Mouse (Mus musculus) Patski (cell line): ENCODE measurements around the gene Zyx. TPM values are rescaled to one million over a fixed set of nuclear protein-coding genes. Genes with fewer than 3 reads are reported as not detected.

ENCODE experiments used
- ATAC-seq: fragments of 100-300 bp; one replicate; pipeline ENCODE4 v1.8.0; 2021
- CTCF ChIA-PET: fragments of 350-600 bp; sonication (Branson Sonifier 250); formaldehyde crosslinking; loops from one replicate; lab custom pipeline; 2022; ENCODE audit warnings: inconsistent platforms; lab: Charles Lee
- POLR2A ChIA-PET: fragments of 350-600 bp; sonication (Branson Sonifier 250); formaldehyde crosslinking; loops from one replicate; lab custom pipeline; 2022; ENCODE audit warnings: antibody characterized with exemption, inconsistent platforms; lab: Charles Lee
- DNase-seq: peaks from one replicate; pipeline ENCODE4 v3.0.0-alpha.2; 2011; ENCODE audit warnings: low read depth, low spot score
- H3K27me3 ChIP-seq: fragments of 371-371 bp; one replicate; pipeline ENCODE4 v1.5.1; 2021
- CTCF ChIP-seq: fragments of 100-300 bp; IDR thresholded peaks from one replicate; pipeline ENCODE4 v1.5.1; 2021
- in situ Hi-C: fragments of 300-500 bp; cut with MboI; formaldehyde crosslinking; loops from 3 replicates; pipeline ENCODE4 v1.11.1; 2018; ENCODE audit warnings: low pct_unique_long_range_greater_than_20kb, mixed read lengths
- polyA plus RNA-seq: library from polyadenylated mRNA; unstranded; gene quantifications from one replicate; pipeline ENCODE4 v1.2.3, GENCODE M21; 2021

Gene Zyx
- polyA plus RNA-seq, 1 experiment from 2014 or later = 336 TPM

DNA sequence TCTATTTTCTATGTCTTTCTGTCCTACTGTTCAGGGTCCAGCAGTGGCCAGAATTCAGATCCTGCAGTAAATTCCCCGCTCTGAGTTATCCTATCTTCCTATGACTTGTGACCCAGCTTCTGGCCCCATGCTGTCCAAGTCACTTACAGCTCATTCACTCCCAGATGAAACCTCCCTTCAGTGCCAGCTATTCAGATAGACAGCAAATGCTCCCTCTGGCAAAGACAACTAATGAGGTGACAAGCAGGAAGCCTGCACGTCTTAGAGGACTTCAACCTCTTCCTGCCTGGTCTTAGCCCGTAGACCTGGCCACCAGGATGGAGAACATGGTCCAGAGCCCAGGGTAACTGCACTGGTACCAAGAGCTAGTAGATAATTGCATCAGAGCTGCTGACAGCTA, 13.5 kb downstream of the Zyx start:
- TF ChIP-seq CTCF = no peak
- DNase-seq (no peak), ATAC-seq (no peak)
- no peaks in the 10 kb centered on the region for H3K27me3 ChIP-seq
- in situ Hi-C loops = no loop called here
- CTCF ChIA-PET = interaction anchor here (1.2 to 2.1 kb wide), 3 partner anchors 10 to 18 kb away, joined by 3 to 7 read pairs (median 5); partner anchors contain the start of gene Epha1
- POLR2A ChIA-PET = interaction anchor here (1.1 to 1.2 kb wide), 3 partner anchors 8 to 14 kb away, joined by 3 to 6 read pairs (median 4); no protein-coding TSS in a partner anchor

GRCm38 (mm10) chr6:42364066-42364465, 14.6 kb downstream of the Zyx start:
- POLR2A ChIA-PET = interaction anchor here (1.2 to 1.3 kb wide), 2 partner anchors 11 to 14 kb away, joined by 3 to 6 read pairs; no protein-coding TSS in a partner anchor
- CTCF ChIA-PET = interaction anchor here (1.3 to 2.1 kb wide), 3 partner anchors 9 to 17 kb away, joined by 4 to 7 read pairs (median 5); partner anchors contain the start of gene Epha1
- TF ChIP-seq CTCF = no peak
- in situ Hi-C loops = no loop called here
- no peak for DNase-seq
- H3K27me3 ChIP-seq = no peaks in the 10 kb centered on the region
- no peak for ATAC-seq

DNA sequence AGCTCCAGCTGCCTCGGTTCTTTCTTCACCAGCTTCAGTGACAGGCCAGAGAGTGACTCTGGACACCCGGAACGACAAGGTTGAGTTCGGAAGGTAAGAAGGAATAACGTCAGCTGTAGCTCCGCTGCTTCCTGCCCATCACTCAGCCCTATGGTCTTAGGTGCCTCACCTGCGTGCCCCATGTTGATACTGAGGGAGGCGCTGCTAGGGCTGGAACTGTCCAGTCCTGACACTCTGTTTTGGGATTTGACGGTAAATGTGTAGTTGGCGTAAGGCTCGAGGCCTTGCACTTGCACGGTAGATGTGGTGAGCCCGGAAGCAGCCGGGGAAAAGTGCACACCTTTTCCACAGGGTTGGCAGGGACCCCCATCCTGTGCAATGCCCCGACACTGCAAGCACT, 15.2 kb downstream of the Zyx start:
- POLR2A ChIA-PET = interaction anchor here (1.3 kb wide), 1 partner anchor 12 kb away, joined by 3 read pairs; no protein-coding TSS in a partner anchor

DNA sequence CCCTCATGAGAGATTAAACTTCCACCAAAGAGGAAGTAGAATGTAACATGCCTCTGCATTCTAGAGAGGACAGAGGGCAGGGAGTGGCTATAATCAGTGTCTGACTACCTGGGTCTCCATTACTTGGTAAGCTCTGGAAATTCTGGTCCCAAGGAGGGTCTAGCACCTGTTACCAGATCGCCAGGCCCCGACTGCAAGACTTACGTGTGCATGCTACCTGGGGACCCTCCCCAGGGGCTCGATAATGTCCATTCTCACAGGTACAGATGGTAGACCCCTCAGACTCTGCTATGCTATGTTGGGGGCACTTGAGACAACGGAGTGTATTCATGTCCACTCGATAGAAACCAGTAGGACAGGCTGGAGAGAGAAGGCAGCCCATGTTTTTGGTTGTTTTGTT, 15.8 kb downstream of the Zyx start:
- CTCF ChIA-PET = no interaction called here
- in situ Hi-C loops = no loop called here
- no peaks in the 10 kb centered on the region for H3K27me3 ChIP-seq
- POLR2A ChIA-PET = interaction anchor here (1.1 to 1.3 kb wide), 2 partner anchors 10 to 12 kb away, joined by 3 read pairs; no protein-coding TSS in a partner anchor
- no peak for TF ChIP-seq CTCF
- DNase-seq = no peak
- no peak for ATAC-seq

More for the DNA sequence above, 15.2 kb downstream of the Zyx start:
- no peaks in the 10 kb centered on the region for H3K27me3 ChIP-seq
- CTCF ChIA-PET = interaction anchor here (1.3 kb wide), 1 partner anchor 9 kb away, joined by 4 read pairs; no protein-coding TSS in a partner anchor
- ATAC-seq = no peak
- in situ Hi-C loops = no loop called here
- TF ChIP-seq CTCF = no peak
- DNase-seq = no peak

GRCm38 (mm10) chr6:42369870-42370269, 20.4 kb downstream of the Zyx start:
- in situ Hi-C loops = no loop called here
- H3K27me3 ChIP-seq = no peaks in the 10 kb centered on the region
- POLR2A ChIA-PET = no interaction called here
- CTCF ChIA-PET = interaction anchor here (0.7 to 1.8 kb wide), 2 partner anchors 9 to 22 kb away, joined by 3 read pairs; no protein-coding TSS in a partner anchor
- no peak for TF ChIP-seq CTCF
- no peak for ATAC-seq
- no peak for DNase-seq

DNA sequence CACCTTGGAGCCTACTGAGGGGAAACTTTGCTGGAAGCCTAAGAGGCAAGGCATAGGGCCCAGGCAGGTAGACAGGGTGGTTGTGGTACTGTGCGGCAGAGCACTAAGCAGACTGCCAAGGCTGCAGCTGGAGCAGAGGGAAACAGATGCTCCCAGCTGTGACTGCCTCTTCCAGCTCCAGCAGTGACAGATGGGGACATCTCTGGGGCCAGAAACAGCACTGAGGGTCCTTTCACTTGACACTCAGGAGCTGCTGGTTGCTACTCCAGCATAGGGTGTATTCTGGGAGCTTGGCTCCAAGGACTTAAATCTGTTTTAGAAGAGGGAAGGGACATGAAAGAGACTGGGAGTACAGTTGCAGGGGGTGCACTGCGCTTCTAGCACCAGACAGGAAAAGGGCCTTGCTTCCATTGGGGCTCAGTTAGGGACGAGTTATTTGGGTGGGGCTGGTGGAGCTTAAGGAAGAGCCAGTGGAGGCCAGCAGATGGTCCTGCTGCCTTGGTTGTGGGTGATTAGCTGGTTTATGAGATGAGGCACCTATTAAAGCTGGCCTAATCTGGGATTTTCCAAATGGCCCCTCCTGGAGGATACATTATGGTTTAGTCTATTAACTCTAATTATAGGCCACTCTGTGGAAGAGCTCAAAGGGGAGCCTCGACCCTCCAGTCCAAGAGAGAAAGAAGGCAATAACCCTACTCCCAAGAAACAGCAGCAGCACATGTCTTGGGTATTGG, 21.4 kb downstream of the Zyx start:
- no peak for ATAC-seq
- DNase-seq = no peak
- POLR2A ChIA-PET = interaction anchor here (1.0 to 1.5 kb wide), 3 partner anchors 16 to 21 kb away, joined by 4 to 8 read pairs (median 4); partner anchors contain the start of gene Zyx
- no peaks in the 10 kb centered on the region for H3K27me3 ChIP-seq
- no peak for TF ChIP-seq CTCF
- in situ Hi-C loops = no loop called here
- CTCF ChIA-PET = interaction anchor here (0.9 to 2.1 kb wide), 4 partner anchors 14 to 37 kb away, joined by 3 to 6 read pairs (median 3); partner anchors contain the start of gene Zyx

DNA sequence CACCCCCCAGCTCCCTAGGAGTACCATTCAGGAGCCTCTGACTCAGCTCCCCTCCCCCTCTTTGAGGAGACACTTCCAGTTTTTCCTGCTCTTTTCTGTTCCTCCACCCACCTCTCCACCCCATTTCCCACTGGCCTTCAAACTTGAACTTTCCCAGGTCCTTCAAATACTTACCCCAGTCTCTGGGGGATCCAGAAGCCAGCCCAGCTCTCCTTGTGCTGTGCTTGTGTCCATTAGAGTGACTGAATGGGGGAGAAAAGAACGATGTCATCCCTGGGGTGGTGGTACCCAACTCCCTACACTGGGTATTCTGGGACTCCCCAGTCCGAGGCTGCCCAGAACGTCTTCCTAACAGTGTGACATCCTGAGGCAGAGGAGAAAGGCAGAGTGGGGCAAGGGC, 22.6 kb downstream of the Zyx start:
- CTCF ChIA-PET = interaction anchor here (0.7 to 2.1 kb wide), 8 partner anchors 9 to 202 kb away, joined by 3 to 7 read pairs (median 3); partner anchors contain the start of gene Zyx
- TF ChIP-seq CTCF = no peak
- POLR2A ChIA-PET = interaction anchor here (1.0 to 1.5 kb wide), 3 partner anchors 18 to 22 kb away, joined by 4 to 8 read pairs (median 4); partner anchors contain the start of gene Zyx
- DNase-seq (no peak), ATAC-seq (no peak)
- H3K27me3 ChIP-seq = no peaks in the 10 kb centered on the region
- in situ Hi-C loops = no loop called here

DNA sequence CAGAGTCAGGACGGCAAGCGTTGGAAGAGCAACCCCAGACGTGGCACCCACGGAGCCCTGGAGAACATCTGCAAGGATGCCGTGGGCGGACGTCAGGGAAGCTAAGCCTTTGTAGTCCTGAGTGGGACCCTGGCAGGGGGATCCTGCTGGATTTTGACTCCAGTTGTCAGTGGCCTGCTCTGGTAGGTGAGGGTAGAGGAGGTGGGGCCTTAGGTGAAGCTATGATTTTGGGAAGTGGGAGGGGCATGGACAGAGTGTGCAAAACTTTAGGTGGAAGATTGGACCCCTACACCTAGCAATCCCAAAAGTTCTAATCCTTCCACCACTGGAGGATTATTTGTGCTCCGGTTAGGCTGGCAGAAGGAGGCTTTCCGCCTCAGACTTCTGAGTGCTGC, 23.0 kb downstream of the Zyx start:
- CTCF ChIA-PET = interaction anchor here (1.1 to 2.1 kb wide), 4 partner anchors 9 to 202 kb away, joined by 3 to 7 read pairs (median 4); partner anchors contain the start of gene Zyx
- in situ Hi-C loops = no loop called here
- no peak for TF ChIP-seq CTCF
- ATAC-seq (no peak), DNase-seq (no peak)
- POLR2A ChIA-PET = interaction anchor here (1.5 kb wide), 1 partner anchor 22 kb away, joined by 8 read pairs; the partner anchor contains the start of gene Zyx
- no peaks in the 10 kb centered on the region for H3K27me3 ChIP-seq

DNA sequence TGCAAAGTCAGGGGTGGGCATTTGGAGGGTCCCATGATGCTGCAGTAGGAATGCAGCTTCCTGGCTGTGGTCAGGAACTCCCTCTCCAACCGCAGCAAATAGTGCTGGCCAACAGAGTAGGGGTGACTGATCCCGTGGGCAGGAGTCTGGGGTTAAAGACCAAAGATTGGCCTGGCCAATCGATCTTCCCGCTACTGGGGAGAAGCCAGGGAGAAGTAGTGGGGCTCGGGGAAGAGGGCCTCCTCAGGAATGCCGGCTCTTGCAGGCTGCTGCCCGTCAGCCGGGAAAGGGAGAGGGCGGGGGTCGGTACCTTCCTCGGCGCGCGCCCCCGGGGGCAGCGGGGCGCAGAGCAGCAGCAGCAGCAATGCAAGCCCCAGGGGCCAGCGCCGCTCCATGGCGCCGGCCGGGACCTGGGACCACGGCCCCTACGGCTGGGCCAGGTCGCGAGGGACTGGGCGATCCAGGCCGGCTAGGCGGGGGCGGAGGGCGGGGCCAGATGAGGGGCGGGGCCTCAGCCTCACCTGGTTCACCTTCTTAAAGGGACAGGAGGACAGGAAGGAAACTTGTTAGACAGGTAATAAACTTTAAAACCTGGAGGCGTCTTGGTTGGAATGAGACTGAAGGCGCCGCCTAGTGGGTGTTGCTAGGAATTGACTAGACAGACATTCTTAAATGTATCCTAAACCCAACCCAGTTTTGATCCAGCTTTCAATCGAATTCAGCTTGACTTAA, 23.6 kb downstream of the Zyx start, which contains the start of gene Epha1:
Gene Epha1 (minus strand): TSS at position 453 of the 732 bp plus-strand sequence.
- no peak for DNase-seq
- POLR2A ChIA-PET = interaction anchor here (0.6 kb wide), 1 partner anchor 23 kb away, joined by 3 read pairs; no protein-coding TSS in a partner anchor
- peak; percentile 70 for TF ChIP-seq CTCF
- H3K27me3 ChIP-seq = no peaks in the 10 kb centered on the region
- peak; percentile 46 for ATAC-seq
- in situ Hi-C loops = no loop called here
- CTCF ChIA-PET = interaction anchor here (1.0 to 3.2 kb wide), 5 partner anchors 10 to 24 kb away, joined by 3 to 13 read pairs (median 6); partner anchors contain the start of gene Zyx
